Mouse (Mus musculus) embryo, embryonic 11.5 days (tissue): ENCODE measurements around the gene Timm44.

Source experiments
- DNase-seq: peaks from one replicate; pipeline ENCODE4 v3.0.0-alpha.2; 2012; ENCODE audit warnings: low read depth, low spot score

The Timm44 gene

DNA sequence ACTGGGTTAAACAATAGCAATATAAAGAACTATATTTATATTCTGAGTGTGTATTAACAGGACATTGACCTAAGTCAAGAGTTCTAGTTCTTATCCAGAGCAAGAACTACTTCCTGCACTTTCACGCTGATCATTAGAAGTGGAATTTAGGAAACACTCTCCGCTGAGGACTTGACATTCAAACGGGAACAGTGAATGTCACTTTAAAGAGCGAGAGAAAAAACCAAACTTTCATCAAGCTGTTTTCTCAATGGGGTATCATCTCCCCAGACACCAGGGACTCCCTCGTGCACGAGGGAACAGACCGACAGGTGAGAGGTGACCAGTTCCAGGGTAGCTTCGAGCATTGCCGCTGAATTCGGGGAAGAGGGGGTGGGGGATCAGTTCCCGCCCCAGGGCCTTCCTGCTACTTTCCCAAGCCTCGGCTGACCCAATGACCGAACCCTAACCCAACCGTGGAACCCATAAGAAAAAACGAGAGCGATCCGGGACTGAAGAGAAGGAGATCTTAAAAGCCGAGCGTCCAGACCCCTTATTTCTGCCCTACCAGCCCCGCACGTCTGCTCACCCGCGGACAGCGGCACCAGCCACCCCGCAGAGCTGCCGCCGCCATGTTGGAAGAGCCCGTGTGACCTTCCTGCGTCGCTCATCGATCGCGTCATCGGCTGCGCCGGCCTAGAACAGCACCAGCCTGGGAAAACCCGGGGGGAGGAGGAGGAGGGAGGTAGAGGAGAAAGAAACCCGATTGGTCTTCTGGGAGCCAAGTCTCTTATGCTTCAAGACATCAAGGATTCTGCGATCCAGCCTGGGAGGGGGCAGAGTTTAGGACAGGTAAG is at the start of gene Timm44:
Gene Timm44 (minus strand): TSS at position 639 of the 836 bp plus-strand sequence.
- peak; percentile 97 for DNase-seq

DNA sequence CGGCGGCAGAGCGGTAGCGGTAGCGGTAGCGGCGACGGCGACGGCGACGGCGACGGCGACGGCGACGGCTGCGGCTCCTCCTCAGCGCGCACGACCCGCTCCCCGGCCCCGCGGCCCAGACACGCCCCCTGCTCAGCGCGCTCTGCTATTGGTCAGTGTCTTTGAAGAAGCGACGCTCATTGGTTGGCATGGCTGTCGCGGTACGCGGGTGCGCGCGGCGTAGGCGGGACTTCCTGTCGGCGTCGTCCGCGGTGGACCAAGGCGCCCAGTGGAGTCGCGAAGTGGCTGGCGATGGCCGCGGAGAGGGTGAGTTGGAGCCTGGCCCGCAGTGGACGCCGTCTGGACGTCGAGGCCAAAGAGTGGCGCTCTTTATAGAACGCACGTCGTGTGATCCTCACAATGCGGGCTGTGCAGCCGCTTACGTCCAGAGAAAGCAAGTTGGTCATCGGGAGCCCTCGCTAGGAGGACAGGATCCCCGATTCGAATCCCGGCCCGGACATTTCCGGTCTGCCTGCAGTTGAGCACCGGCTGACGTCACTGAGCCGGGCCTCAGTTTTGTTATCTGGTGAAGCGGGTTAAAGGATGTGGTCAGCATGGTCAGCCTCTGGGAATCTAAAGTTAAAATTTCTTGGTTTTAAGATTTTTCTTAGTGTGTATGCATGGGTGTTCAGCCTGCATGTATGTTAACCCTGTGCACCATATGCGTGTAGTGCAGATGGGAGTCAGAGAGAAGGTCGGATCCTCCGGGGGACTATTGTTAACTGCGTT is 49.5 kb upstream of the Timm44 start, which contains the start of the genes Ccl25 and Elavl1:
Gene Ccl25 (plus strand): TSS at position 228 of the 768 bp plus-strand sequence.
Gene Elavl1 (minus strand): TSS at position 431 of the 768 bp plus-strand sequence.
- peak; percentile 94 for DNase-seq

DNA sequence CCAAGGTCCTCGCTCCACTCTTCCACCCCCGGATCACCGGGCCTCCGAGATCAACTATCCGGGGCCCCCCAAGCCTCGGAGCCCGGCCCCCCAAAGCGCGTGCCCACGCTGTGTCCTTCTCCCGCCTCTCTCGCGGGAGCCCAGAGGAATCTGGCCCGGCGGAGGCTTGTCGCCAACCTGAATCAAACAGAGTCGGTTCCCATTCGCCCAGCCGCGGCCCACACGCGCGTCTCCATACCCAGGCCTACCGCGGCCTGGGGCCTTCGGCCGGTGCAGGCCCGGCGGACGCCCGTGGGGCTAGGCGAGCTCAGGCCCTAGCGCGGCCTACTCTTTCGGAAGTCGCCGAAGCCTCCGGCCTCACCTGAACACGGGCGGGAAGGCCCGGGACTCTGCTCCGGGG is 48.8 kb upstream of the Timm44 start:
- no peak for DNase-seq

DNA sequence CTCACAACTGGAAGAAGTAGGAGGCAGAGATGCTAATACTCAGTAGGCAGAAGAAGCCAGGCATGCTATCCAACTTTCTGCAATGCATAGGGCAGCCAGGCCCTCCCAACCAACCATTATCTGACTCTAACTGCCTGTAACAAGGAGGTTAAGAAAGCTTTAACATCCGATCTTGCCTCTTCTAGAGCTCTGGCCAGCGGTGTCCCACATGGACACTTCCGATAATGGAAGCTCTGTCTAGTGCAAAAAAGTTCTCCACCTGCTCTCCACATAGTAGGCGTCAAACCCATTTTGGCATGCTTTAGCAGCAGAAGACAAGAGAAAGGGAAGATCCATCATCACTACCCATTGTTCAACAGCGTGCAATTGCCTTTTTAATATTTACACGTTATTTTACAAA is 48.2 kb upstream of the Timm44 start:
- no peak for DNase-seq

DNA sequence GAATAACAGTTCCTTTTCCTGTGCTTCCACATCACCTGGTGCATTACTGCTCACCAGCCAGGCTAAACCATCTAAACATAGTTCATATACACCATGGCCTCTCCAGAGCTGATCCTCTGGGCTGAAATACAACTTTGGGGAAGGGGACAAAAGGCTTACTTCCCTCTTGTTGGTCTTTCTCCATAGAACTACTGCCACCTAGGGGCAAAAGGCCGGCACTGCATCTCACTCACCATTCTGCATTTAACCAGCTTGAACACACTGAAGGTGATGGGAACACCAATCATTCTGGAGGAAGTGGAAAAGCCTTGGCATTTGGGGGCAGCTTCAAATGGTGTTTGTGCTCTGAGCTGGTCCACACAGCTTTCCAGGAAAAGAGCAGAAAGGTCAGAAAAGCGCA is 46.8 kb upstream of the Timm44 start:
- peak; percentile 80 for DNase-seq

DNA sequence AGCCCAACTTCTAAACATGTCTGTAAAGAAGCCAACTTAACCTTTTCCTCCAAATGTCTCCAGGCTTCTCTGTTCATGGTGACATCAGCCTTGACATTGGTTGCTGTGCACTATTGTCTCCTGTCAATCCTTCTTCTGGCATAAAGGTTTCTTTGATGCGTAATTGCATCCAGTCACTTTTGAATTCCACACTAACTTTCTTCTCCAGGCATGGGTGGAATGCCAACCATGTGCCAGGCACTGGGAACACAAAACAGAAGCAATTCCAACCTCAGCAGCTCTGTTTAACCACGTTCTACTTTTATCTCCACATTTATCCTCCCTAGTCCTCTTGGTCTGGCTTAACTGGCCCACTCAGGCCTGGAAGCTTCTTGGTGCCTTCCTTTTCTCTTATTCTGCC is 45.3 kb upstream of the Timm44 start:
- DNase-seq, result no peak

DNA sequence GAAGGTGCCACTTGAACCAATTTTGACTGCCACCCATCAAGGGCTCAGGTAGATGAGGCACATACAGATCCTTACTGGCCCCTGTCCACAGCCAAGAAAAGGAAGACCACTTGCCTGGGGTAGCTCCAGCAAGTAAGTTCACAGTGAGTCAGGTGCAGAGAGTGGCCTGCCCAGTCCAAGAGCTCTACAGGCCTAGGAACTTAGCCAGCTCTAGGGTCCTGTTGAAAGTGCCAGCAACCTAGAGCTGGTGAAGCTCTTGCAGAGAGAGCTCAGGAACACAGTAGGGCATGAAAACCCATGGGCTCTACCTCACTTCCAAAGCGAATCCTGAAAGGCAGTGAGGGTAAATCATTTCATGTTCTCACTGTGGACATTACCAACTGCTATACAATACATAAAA is 44.7 kb upstream of the Timm44 start:
- no peak for DNase-seq

DNA sequence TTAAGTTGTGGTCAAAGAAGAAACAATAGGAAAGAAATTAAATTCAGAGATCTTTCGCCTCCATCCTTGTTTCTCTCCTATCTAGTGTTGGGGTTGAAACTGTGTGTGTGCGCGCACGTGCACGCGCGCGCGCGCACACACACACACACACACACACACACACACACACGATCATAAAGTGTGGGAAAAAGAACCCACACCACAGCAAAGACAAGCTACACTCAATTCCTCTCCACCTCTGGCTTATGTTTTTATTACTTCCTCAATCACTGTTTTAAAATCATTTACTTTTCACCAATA is 43.8 kb upstream of the Timm44 start:
- no peak for DNase-seq

DNA sequence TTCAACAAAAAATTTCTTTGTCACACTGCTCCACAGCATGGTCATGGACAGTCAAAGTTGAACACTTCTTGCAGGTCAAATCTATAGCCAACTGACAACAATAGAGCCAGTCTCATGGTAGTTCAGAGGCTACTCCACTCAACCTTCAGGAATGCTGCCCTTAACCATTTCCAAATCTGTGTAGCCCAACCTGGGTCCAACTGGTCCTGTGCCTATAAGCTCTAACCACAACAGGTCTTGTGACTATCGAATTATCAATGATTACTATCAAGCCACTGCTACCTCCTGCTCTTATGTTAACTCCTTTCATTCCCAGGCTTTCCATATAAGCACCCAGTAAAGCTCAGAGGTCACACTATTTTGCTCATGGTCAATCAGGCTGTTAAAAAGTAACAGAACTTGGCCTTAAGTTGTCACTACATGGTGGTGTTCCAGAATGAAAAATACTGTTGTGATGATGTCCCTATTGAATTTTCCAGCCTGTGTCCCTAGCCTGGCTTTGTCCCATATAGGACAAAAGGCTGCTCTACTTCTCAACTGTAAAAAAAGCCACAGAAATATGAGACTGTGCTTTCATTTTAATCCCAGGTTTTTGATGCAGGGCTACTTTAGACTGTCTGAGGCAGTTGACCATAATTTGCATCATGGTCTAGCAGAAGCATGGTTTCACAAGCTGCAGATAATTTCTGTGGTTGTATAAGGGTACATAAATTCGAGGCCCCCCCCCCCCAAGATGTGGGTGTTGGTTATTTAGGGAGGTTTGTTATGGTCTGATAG is 43.3 kb upstream of the Timm44 start:
- DNase-seq, result no peak

DNA sequence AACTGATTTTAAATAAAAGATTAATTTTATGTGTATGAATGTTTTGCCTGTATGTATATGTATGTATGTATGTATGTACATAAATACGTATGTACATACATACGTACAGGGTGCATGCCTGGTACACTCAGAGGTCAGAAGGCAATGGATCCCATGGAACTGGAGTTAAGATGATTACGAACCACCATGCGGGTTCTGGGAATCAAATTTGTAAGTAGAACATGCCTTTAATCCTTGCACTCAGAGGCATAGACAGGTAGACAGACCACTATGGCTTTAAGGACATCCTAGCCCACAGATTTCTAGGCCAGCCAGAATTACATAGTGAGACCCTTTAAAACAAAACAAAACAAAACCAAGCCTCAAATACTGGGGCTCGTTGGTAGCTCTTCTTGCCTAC is 42.4 kb upstream of the Timm44 start:
- DNase-seq, result no peak

DNA sequence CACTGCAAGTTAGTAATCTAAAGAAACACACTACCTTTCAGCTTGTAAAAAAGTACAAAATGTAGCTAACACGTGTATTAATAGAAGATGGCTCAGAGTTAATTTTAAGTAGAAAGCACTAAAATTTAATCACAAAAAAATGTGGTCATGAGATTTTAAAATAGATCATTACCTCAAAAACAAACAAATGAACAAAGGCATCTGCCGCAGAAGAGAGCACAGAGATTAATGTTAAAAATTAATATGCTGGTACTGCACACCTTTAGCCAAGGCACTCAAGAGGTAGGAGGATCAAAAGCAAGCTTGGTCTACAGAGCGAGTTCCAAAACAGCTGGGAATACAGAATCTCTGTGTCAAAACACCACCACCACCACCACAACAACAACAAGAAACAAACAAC is 39.1 kb upstream of the Timm44 start:
- no peak for DNase-seq

DNA sequence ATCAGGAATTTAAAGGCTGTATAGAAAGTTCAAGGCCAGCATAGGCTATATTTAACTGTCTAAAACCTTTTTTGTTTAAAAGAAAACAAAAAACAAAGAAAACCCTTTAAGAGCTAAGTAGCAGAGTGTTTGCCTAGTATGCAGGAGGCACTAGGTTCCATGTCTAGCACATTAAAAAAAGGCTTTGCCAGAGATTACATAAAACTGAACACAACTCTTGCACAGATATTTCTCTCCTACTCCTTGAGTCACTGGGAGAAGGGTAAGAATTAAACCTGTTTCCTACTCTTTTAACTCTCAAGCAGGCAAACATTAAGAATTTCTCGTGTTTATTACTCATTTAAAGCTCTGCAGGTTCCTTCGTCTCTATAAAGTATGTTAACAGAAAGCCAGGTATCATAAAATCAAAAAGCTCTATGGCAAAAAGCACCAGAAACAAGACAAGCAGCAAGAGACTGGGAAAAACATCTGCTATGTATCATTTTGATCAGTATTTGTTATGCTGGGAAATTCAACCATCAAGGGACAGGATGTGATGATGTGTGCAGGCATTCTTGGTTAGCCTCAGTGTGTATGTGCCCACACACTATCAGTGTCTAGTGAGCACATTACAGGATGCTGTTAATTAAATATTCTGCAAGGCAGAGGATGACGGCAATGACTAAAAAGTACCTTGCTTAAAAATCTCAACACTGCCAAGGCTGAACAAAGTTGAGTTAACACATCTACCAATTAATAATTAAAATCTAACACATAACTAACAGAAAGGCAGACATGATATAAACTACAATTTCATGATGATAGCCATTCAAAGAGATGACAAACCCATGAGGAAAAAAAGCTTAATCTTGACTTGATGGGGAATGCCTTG is 37.8 kb upstream of the Timm44 start:
- DNase-seq, result no peak

DNA sequence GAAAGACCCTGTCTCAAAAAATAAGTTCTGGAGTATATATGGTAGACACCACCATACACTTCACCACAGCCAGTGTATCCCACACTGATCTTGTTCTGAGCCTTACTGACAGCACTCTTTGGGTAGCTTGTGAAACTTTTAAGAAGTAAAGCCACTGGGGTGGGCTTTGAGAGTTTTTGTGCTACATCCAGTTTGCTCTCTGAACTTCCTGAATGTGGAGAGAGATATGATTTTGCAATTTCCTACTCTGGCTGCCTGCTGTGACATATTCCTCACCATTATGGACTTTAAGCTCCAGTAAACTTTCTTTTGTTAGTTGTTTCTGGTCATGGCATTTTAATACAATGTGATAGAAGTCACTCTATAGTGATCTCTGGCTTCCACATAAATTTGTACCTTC is 36.4 kb upstream of the Timm44 start:
- no peak for DNase-seq

DNA sequence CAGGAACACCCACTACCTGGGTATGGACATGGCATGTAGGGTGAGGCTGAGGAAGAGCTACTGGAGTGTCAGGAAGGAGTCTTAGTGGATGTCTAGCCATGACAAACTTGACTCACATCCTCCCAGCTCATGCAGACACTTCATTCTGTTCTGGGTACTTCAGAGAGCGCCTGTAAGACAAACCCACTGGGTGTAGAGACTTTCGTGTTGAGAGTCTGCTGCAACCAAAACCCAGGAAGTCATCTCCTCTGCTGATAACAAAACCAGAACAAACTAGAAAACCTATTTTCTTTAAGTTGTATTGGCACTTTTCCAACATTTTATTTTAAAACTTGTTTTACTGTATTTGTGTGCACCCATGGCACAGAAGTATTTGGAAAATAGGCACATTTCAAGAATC is 30.1 kb upstream of the Timm44 start:
- no peak for DNase-seq

DNA sequence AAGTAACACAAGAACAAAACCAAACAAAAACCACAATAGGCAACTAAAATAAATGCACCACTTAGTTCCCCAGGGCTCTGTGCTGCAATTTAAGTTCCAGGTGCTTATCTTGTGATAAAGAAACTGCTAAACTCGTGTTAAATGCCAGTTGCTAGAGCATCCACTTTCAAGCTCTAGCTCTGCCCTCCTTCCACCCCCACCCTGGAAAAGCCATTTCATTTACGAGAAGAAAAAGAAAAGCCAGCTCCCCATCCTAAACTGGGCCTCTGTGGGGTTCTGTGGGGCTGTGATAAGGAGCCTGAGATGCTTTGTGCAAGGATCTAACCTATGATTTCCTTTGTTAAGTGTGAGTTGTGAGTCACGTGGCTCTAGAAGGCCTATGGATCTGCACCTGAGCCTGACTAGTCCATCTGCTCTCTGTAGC is 28.4 kb upstream of the Timm44 start:
- no peak for DNase-seq

DNA sequence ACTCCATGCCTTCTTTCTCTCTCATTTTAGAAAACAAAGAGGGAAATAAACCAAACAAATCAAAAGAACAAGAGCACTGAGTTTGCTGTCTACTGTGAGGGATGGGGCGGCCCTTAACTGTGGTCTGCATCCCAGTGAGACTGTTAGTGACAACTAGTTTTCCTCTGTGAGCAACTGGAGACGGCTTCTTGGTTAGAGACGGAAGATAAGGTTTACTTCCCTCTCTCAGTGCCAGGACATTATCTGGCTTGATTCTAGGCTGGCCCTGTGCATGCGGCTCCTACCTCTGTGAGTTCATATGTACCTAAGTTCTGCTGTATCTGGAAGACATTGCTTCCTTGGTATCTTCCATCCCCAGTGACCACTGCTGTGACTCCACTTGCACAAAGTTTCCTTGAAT is 22.1 kb upstream of the Timm44 start:
- DNase-seq, result no peak

DNA sequence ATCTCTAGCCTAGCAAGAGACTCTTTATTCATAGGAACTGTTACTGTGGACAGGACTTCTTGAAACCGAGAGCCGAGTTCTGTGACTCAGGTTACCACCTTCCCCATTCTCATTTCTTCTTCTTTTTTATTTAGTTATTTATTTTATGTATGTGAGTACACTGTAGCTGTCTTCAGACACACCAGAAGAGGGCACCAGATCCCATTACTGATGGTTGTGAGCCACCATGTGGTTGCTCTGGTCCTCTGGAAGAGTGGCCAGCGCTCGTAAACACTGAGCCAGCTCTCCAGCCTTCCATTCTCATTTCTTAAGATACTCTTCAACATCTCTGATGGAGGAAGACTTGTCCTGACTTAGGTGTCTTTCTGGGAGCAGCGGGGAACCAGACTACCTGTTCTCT is 17.0 kb upstream of the Timm44 start:
- no peak for DNase-seq

DNA sequence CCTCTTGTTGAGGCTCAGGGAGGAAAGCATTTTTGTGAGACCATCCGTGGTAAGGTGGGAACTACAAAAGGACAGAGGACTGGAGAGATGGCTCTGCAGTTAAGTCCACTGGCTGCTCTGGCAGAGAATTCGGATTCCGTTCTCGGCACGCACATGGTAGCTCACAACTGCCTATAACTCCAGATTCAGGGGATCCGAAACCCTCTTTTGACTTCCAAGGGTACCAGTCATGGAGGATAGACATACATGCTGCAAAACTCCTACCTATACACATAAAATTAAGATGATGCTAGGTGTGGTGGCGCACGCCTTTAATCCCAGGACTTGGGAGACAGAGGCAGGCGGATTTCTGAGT is 375 bp upstream of the Timm44 start:
- no peak for DNase-seq

DNA sequence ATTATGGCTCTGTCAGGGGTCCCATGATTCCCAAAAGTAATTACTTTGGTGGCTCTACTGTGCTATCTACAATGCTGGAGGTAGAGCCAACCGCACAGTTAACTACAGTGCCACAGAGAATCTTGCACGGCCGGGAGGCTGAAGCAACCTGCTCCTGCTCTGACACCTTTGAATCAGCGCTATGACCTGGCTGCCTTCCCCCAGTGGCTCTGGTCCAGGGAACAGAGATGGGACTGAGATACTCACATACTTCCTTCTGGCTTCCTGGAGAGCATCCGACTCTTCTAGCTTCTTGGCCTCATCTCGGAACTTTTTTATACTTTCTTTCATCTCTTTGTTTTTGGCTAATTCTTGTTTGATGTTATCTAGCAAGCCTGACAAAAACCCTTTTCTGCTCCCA is 6.1 kb downstream of the Timm44 start:
- no peak for DNase-seq

DNA sequence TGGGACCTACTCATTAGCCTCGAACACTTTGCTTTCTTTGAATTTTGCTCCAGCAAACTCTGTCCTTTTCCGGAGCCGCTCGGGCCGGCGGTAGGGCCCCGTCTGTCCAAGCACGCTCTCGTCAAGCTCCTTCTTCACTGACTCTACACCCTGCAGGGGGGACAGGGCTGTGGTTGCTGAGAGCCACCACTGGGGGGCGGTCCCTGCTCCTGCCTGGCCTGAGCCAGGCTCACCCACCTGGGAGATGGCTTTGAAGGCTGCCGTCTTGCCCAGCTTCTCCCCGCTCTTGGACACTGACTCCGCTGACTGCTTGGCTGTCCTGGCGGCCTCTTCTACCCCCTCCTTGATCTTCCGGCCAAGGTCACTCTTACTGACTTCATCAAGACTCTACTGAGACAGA is 8.1 kb downstream of the Timm44 start:
- DNase-seq, result no peak

DNA sequence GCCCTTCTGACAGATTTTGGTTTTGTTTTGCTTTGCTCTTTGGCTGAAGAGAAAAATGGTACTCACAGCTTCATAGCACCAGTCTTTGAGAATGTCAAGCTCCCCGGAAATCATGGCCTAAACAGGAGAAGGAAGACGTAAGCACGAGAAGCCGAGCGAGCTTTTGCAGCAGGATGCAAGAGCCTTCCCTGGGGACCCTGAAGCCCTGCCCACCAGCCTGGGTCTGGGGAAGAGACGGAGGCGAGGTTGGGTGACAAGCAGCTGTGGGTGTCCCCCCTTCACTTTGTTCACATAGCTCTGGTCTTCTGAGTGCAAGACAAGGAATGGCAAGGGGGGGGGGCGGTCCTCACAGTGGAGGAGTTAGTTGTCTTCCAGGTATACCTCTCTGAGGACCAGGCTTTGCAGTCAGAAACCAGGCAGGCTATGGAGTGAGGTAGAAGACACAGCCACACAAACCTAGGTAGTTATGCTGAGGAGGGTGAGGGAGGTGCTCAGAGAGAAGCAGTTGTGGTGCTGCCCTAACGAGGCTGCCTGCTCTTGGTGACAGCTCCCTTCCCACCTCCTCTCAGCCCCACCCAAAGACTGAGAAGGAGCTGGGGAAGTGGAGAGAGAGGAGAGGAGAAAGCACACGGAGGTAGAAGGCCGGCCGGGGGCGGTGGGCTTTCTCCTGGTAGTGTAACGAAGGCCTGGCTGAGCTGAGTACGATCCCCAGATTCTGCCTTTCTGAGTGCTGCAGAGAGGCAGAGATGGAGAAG is 10.4 kb downstream of the Timm44 start:
- no peak for DNase-seq
